Mouse (Mus musculus): ENCODE data around the gene Apoc2. TPM values are rescaled to one million over a fixed set of nuclear protein-coding genes. Genes with fewer than 3 reads are reported as not detected.

The Apoc2 gene
- total RNA-seq, 2 experiments from 2014 or later = not detected

DNA sequence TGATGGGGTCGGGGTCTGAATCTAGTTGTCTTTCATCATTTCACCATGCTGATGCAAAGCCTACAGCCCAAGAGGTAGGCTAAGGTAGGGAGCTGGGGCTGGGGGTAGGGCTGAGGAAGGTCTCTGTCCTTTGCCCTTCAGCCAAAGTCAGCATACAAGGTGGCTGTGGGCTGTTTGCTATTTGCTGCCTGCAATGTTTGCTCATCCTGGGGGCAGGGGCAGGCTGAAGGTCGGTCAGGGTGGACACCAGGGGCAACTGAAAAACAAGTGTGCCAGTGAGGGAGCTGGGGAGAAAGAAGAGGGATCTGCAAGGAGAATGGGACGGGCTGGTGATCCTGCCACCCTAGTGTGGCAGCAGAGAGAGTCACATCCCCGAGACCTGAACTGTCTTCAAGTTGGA is 7.6 kb upstream of the Apoc2 start:
- no peak overlapping the region for H3K27ac ChIP-seq
- DNase-seq = no peak
- H3K4me3 ChIP-seq = no peak overlapping the region
- TF ChIP-seq CTCF (IDR thresholded peaks at IDR 0.05) = no peak
- intact Hi-C loops (cut with DNase I) = no loop called here

DNA sequence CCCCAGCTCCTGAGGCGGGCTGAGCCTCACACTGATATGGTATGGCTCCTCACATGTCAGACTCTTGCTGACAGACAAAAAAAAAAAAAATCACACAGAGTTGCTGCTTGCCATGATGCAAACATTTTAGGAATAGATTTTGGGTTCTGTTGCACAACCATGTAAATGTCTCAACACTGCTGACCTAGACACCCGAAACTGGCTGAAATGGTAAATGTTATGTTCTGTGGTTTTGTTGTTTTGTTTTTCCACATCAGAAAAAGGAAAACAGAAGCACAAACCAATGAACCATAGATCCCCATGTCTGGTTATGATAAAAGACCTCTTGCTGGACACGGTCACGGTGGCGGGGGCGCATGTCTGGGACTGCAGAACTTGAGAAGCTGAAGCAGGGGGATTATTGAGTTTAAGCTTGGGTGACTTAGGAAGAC is 6.0 kb upstream of the Apoc2 start:
- H3K27ac ChIP-seq = no peak overlapping the region
- H3K4me3 ChIP-seq = no peak overlapping the region
- no peak for TF ChIP-seq CTCF (IDR thresholded peaks at IDR 0.05)
- no peak for DNase-seq
- intact Hi-C loops (cut with DNase I) = no loop called here

DNA sequence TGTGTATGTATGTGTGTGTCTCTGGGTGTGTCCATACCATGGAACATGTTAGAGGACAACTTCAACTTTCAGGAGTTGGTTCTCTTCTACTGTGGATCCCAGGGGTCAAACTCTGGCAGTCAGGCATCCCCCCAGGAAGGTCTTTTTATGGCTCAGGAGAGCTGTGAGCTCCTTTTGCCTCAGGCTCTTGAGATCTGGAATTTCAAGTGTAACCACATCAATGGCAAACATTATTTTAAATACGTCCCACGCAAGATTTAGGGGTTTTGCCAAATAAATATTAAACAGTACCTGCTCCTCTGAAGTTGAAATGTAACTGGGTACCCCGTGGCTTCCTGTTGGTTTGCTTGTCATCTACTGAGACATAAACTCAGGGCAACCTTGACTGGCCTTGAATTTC is 5.2 kb upstream of the Apoc2 start:
- intact Hi-C loops (cut with DNase I) = no loop called here
- no peak overlapping the region for H3K4me3 ChIP-seq
- DNase-seq = no peak
- TF ChIP-seq CTCF (IDR thresholded peaks at IDR 0.05) = no peak
- no peak overlapping the region for H3K27ac ChIP-seq

DNA sequence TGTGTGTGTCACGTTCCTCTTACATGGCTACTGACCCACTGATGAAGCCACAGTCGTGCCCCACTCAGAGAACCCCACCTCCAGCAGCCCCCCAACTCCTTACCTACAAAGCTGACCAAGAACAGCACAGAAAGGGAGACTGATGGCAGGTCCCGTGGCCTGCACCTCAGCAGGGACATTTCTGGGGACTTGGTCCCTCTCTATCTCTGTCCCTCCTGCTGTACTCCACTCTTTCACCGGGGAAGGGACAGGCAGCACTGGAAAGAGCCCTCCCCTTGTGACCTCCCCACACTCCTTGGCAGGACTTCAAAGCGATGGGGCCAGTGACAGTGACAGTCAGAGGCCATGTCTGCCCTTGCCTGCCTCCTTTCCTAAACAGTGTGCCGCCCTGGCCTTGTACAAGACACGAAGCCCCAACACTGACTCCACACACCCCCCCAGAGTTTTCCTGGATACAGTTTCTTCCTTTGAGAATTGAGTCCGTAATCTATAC is 3.5 kb upstream of the Apoc2 start, which contains the start of the genes Gm44805 and Apoc4:
Gm44805 (minus strand) TSS at position 222 of the 493 bp plus-strand sequence.
Apoc4 (minus strand) TSS at position 278 of the 493 bp plus-strand sequence.
- intact Hi-C loops (cut with DNase I) = no loop called here
- no peak for DNase-seq
- Histone ChIP-seq H3K4me3 (no peak within 1 kb of the TSS), H3K27ac (no peak within 1 kb of the TSS)
- no peak for TF ChIP-seq CTCF (IDR thresholded peaks at IDR 0.05)

DNA sequence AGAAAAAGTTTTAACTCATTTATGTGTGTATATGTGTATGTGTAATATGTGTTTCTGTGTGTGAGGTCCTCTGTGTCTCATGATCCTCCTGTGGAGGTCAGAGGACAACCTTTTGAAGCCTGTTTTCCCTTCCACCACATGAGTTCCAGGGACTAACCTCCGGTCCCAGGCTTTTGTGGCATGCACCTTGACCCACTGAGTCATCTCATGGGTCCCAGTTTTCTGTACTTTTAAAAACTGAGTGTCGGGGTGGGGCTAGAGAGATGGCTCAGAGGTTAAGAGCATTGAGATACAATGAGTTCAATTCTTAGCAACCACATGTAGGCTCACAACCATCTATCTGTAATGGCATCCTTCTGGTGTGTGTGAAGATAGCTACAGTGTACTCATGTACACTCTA is 3.0 kb upstream of the Apoc2 start:
- DNase-seq = no peak
- intact Hi-C loops (cut with DNase I) = no loop called here

DNA sequence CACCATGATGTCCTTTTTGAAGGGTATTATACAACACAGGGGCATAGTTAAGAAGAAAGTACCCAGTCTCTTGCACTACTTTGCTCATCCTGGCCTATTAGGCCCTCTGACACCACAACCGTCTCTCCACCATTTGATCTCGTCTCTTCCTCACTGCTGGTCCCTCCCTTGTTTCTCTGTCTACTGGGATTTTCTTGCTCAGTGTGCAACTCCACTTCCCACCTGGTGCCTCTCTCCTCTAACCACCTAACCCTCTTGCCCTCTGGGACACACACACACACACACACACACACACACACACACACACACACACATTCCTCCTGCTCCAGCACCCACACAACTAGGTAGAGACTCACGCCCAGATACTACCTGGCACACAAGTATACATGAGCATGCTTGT is 1.2 kb upstream of the Apoc2 start:
- intact Hi-C loops (cut with DNase I) = no loop called here
- DNase-seq = no peak
- Histone ChIP-seq H3K4me3 (no peak overlapping the region), H3K27ac (no peak overlapping the region)
- no peak for TF ChIP-seq CTCF (IDR thresholded peaks at IDR 0.05)

More for the DNA sequence above, 3.0 kb upstream of the Apoc2 start:
- TF ChIP-seq CTCF (IDR thresholded peaks at IDR 0.05) = no peak
- no peak overlapping the region for H3K4me3 ChIP-seq
- no peak overlapping the region for H3K27ac ChIP-seq

DNA sequence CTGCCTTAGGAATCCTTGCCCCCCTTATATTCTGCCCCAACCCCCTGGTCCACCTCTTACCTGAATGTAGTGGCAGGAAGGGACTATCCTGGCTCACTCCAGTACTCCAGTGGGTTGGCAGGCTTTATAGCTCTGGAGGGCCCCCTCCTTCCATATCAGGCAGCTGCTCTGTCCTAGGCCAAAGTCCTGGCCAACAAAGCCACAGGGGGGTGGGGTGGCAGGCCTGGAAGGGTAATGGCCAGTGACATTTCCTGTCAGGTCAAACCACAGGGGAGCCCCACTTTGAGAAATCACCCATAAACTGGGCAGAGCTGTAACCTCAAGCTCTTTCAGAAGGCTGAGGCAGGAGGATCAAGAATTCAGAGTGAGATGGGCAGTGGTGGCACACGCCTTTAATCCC is 1.1 kb downstream of the Apoc2 start:
- no peak for DNase-seq
- intact Hi-C loops (cut with DNase I) = no loop called here
- Histone ChIP-seq H3K27ac (no peak overlapping the region), H3K4me3 (no peak overlapping the region)
- TF ChIP-seq CTCF (IDR thresholded peaks at IDR 0.05) = no peak

DNA sequence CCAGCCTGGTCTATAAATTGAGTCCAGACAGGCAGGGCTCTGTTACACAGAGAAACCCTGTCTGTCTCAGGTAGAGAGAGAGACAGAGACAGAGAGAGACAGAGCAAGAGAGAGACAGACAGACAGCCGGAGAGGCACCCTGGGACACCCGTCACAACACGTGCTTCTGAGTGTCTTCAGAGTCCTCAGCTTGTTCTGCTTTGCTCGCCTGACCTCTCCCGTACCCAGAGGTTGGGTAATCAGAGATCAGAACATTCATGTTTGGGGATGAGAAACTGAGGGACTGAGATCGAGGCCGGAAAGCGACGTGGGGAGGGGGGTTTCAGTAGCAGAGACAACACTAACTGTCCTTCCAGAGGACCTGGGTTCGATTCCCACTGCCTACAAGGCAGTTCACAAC is 1.9 kb downstream of the Apoc2 start:
- no peak for DNase-seq
- no peak overlapping the region for H3K4me3 ChIP-seq
- intact Hi-C loops (cut with DNase I) = no loop called here

DNA sequence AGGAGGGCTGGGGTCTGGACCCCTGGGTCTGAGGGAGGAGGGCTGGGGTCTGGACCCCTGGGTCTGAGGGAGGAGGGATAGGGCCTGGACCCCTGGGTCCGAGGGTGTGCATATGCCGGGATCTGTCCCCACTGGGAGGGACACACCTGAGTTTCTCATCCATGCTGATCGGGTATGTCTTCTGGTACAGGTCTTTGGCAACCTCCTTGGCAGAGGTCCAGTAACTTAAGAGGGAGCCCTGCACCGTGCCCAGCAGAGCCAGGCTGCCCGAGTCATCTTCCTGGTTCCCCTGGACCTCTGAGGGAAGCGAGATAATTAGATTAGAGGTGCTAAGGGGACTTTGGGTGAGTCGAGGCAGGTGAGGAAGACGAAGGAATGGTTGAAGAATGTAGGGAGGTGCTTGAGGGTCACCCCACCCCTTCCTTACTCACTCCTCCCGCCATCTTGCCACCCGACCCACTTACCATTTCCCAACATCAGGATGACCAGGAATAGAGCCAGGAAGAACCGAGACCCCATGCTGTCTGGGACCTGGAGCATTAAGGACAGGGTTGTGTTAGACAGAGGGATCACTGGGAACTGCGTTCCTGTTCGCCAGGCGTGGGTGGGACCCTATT is 4.5 kb downstream of the Apoc2 start:
- DNase-seq = no peak
- intact Hi-C loops (cut with DNase I) = no loop called here
- Histone ChIP-seq H3K4me3 (no peak overlapping the region), H3K27ac (no peak overlapping the region)
- TF ChIP-seq CTCF (IDR thresholded peaks at IDR 0.05) = no peak

More for the DNA sequence above, 1.9 kb downstream of the Apoc2 start:
- H3K27ac ChIP-seq = no peak overlapping the region
- no peak for TF ChIP-seq CTCF (IDR thresholded peaks at IDR 0.05)

DNA sequence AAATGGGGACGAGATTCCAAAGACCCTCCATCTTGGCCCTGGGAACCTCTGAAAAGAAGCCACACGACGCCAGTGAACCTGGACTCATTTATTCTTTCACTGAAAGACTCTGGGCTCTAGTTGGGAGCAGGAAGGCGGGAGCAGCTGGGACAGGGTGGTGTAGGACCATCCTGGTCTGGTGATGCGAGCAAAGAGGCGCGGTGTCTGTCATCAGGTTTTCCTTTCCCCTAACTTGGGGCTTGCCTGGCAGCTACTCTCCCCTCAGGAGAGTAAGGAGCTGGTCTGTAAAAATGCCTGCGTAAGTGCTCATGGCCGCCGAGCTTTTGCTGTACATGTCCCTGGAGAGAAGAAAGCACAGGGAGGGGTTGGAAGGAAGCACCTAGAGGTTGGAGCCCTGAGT is 6.2 kb downstream of the Apoc2 start:
- Histone ChIP-seq H3K4me3 (no peak overlapping the region), H3K27ac (no peak overlapping the region)
- DNase-seq = no peak
- intact Hi-C loops (cut with DNase I) = no loop called here
- no peak for TF ChIP-seq CTCF (IDR thresholded peaks at IDR 0.05)

DNA sequence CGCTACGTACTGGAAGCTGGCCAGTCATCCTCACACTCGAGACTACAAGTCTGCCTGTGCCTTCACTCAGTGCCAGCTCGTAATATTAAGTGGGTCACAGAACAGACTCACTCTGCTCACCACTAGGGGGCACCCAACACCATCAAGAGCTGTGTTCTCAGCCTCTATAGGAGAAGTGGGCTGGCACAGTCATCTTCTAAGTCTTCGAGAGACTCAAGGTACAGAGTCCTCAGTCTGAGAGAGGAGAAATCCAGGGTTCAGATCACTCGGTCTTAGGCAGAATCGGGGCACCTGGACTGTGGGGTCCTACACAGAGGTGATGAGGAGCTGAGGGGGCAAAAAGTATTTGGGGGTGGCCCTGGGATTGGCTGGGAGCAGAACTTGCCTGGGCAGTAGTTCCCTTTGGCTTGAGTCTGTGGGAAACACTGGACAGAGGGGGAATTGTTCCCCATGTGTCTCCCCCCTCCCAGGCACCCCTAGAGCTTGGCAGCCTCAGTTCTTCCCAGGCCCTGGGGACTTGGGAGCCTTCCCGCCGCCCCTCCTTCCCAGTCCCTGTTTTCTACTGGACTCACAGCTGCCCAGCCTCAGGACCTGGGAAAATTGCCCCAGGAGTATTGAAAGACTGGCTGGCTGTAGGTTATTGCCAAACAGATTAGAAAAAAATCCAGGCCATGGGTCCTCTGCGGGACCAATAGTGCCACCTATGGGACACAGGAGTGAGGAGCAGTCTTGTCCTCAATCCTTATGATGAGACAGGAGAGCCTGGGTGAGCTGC is 8.6 kb downstream of the Apoc2 start:
- intact Hi-C loops (cut with DNase I) = loop anchor here (1.0 to 2.0 kb wide), 2 partner anchors 32 to 44 kb away; no protein-coding TSS in a partner anchor
- peak overlapping the region; percentile 53 for H3K4me3 ChIP-seq
- DNase-seq = peak; percentile 93
- peak overlapping the region; percentile 91 for H3K27ac ChIP-seq
- TF ChIP-seq CTCF (IDR thresholded peaks at IDR 0.05) = peak; percentile 92

DNA sequence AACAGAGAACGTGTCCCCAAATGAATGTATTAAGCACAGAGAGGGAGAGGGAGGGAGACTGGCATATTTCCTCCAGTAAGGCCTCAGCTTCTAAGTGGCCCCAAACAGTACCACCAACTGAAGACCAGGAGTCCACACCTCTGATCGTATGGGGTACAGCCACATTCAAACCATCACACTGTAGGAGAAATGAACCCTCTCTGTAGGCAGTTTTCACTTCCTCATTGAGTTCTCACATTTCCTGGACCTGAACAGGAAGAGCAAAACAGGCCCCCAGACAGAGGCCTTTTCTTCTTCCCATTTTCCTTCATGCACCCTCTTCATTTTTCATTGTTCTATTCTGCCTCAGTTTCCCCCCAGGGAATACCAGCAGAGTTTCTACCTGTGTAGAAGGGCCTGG is 10.3 kb downstream of the Apoc2 start:
- H3K4me3 ChIP-seq = no peak overlapping the region
- no peak for DNase-seq
- TF ChIP-seq CTCF (IDR thresholded peaks at IDR 0.05) = no peak
- H3K27ac ChIP-seq = no peak overlapping the region
- intact Hi-C loops (cut with DNase I) = no loop called here

DNA sequence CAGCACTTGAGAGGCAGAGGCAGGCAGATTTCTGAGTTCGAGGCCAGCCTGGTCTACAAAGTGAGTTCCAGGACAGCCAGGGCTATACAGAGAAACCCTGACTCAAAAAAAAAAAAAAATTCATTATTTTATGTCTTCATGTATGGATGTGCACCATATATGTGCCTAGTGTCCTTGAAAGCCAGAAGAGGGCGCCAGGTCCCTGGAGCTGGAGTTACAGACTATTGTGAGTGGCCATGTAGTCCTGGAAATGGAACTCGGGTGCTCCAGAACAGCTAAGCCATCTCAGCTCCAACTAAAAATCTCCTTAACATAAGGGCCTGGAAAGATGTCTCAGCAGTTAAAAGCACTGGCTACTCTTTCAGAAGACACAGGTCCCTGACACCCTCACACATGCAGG is 11.0 kb downstream of the Apoc2 start:
- no peak for DNase-seq
- intact Hi-C loops (cut with DNase I) = no loop called here
- Histone ChIP-seq H3K4me3 (no peak overlapping the region), H3K27ac (peak overlapping the region; percentile 24; the same call in 1 of the 2 replicates)
- peak; percentile 7; the same call in 1 of the 2 replicates for TF ChIP-seq CTCF (IDR thresholded peaks at IDR 0.05)
